In the genomic region with DNA sequence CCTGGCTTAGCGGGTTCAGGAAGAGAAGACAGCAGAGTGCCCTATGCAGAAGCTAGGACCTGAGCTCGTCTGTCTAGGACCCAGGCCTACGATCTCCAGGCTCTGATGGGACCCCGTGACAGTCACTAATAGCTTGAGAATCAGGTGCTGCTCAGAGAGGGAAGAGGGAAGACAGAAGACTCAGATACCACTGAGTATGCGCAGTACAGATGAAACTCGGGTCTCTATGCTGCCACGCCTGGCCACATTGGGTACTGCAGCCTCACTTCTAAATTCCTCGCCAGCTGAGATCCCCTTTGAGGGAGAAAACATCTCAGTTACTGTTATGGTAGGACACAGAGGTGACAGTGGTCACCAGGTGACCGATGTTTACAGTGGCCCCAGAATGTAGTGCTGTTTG, we compare ENCODE assay signal across 8 mouse cellular contexts. TPM values are rescaled to one million over a fixed set of nuclear protein-coding genes. Genes with fewer than 3 reads are reported as not detected.
DNase-seq lines count a peak whose midpoint lies in the region; ATAC-seq and TF ChIP-seq lines count a peak whose summit lies in the region.

No protein-coding gene starts in this region.

- TF ChIP-seq RAD21 in MEL (IDR thresholded peaks at IDR 0.05; ENCODE audit: low read depth, low read length): no peak

- H3K4me2 ChIP-seq in kidney, embryonic 16.5 days (replicated peaks; ENCODE audit: low read depth, low read length): no peak overlapping the region
- H3K4me2 ChIP-seq in lung, embryonic 14.5 days: no peak overlapping the region
- H3K4me2 ChIP-seq in neural tube, embryonic 15.5 days: peak overlapping the region; percentile 21

- 0 out of 2 replicates have a peak, but pooled peaks have one; percentile 33 for ATAC-seq in kidney, embryonic 16.5 days (ENCODE audit: low FRiP score, low TSS enrichment)
- peak; percentile 40; the same call in 1 of the 2 replicates for ATAC-seq in lung, embryonic 14.5 days (ENCODE audit: insufficient read depth)
- 0 out of 2 replicates have a peak, but pooled peaks have one; percentile 39 for ATAC-seq in neural tube, embryonic 15.5 days (ENCODE audit: low FRiP score)
- no peak for ATAC-seq in inflammation-experienced regulatory T-cells, adult 6 months

- H3K36me3 ChIP-seq in MEL (ENCODE audit: control insufficient read depth in 1 of 2, insufficient read depth in 2 of 2, low read length in 2 of 2): no peaks in the 10 kb centered on the region
- no peaks in the 10 kb centered on the region for H3K36me3 ChIP-seq in kidney, embryonic 16.5 days (ENCODE audit: insufficient read depth, low read length)
- H3K36me3 ChIP-seq in lung, embryonic 14.5 days (ENCODE audit: insufficient read depth): no peaks in the 10 kb centered on the region
- H3K36me3 ChIP-seq in neural tube, embryonic 15.5 days: peaks cover 15% of the 10 kb centered on the region; the same call in 1 of the 2 replicates

- TF ChIP-seq EP300 in MEL (IDR thresholded peaks at IDR 0.05; ENCODE audit: low read depth in 1 of 2, low read length in 2 of 2): no peak

- 45% methylated on average over 9 of the region's 9 CpGs for WGBS in kidney, embryonic 16.5 days
- WGBS in lung, embryonic 14.5 days: 43% methylated on average over 9 of the region's 9 CpGs
- WGBS in neural tube, embryonic 15.5 days: 44% methylated on average over 9 of the region's 9 CpGs

- intact Hi-C loops in gastrocnemius, adult 2 months (cut with DNase I): no loop called here

- no peak overlapping the region for H3K4me3 ChIP-seq in MEL (ENCODE audit: control insufficient read depth in 1 of 2, insufficient read depth in 1 of 2, low read depth in 2 of 2, low read length in 2 of 2)
- peak overlapping the region; percentile 8; the same call in 1 of the 2 replicates for H3K4me3 ChIP-seq in gastrocnemius, adult 2 months
- no peak overlapping the region for H3K4me3 ChIP-seq in kidney, embryonic 16.5 days (ENCODE audit: low read length)
- no peak overlapping the region for H3K4me3 ChIP-seq in lung, embryonic 14.5 days (ENCODE audit: low read depth, low read length)
- H3K4me3 ChIP-seq in neural tube, embryonic 15.5 days (replicated peaks): no peak overlapping the region

- no peaks in the 10 kb centered on the region for H3K4me1 ChIP-seq in MEL (ENCODE audit: control insufficient read depth in 1 of 2, insufficient read depth in 2 of 2, low read length in 2 of 2)
- H3K4me1 ChIP-seq in kidney, embryonic 16.5 days (ENCODE audit: insufficient read depth, low read length): no peaks in the 10 kb centered on the region
- H3K4me1 ChIP-seq in lung, embryonic 14.5 days (ENCODE audit: insufficient read depth): no peaks in the 10 kb centered on the region
- peaks cover 30% of the 10 kb centered on the region for H3K4me1 ChIP-seq in neural tube, embryonic 15.5 days

- TF ChIP-seq POLR2A in MEL (IDR thresholded peaks at IDR 0.05; ENCODE audit: control insufficient read depth in 1 of 2, insufficient read depth in 1 of 2, low read depth in 1 of 2, low read length in 2 of 2, poor library complexity in 1 of 2): no peak

- H3K27me3 ChIP-seq in MEL (ENCODE audit: control insufficient read depth in 1 of 2, insufficient read depth in 2 of 2, low read length in 2 of 2): no peaks in the 10 kb centered on the region
- no peaks in the 10 kb centered on the region for H3K27me3 ChIP-seq in kidney, embryonic 16.5 days (ENCODE audit: insufficient read depth, low read length)
- H3K27me3 ChIP-seq in lung, embryonic 14.5 days (ENCODE audit: insufficient read depth, low read length): no peaks in the 10 kb centered on the region
- H3K27me3 ChIP-seq in neural tube, embryonic 15.5 days (replicated peaks): no peaks in the 10 kb centered on the region

- no peaks in the 10 kb centered on the region for H3K79me2 ChIP-seq in MEL (ENCODE audit: control insufficient read depth, insufficient read depth, low read length, poor library complexity)

- peak; percentile 38 for DNase-seq in CD4-positive helper T cell, adult 2 months (ENCODE audit: low read depth, low spot score)
- DNase-seq in MEL (ENCODE audit: low read depth, low spot score): peak; percentile 23
- DNase-seq in cerebellum, postnatal 25 days: peak; percentile 73 to 80
- peak; percentile 49 for DNase-seq in gastrocnemius, adult 2 months
- DNase-seq in lung, embryonic 14.5 days: peak; percentile 82

- H3K27ac ChIP-seq in MEL (ENCODE audit: control insufficient read depth, low read depth, low read length): no peak overlapping the region
- no peak overlapping the region for H3K27ac ChIP-seq in gastrocnemius, adult 2 months
- H3K27ac ChIP-seq in kidney, embryonic 16.5 days (ENCODE audit: low read length): no peak overlapping the region
- H3K27ac ChIP-seq in lung, embryonic 14.5 days (ENCODE audit: low read depth): no peak overlapping the region
- peak overlapping the region; percentile 81 for H3K27ac ChIP-seq in neural tube, embryonic 15.5 days (replicated peaks)

- H3K9ac ChIP-seq in MEL (ENCODE audit: control insufficient read depth, low read depth, low read length, poor library complexity, severe bottlenecking): no peak overlapping the region
- H3K9ac ChIP-seq in kidney, embryonic 16.5 days (replicated peaks; ENCODE audit: low read length): no peak overlapping the region
- no peak overlapping the region for H3K9ac ChIP-seq in lung, embryonic 14.5 days
- no peak overlapping the region for H3K9ac ChIP-seq in neural tube, embryonic 15.5 days (replicated peaks)

- TF ChIP-seq CTCF in MEL (IDR thresholded peaks at IDR 0.05 in 2 of 3, conservative IDR thresholded peaks at IDR 0.05 in 1 of 3; ENCODE audit: control insufficient read depth in 1 of 3, insufficient read depth in 1 of 3, low read depth in 2 of 3, low read length in 3 of 3, poor library complexity in 1 of 3, severe bottlenecking in 1 of 3): peak; percentile 46 to 85 (median 56)
- TF ChIP-seq CTCF in gastrocnemius, adult 2 months (IDR thresholded peaks at IDR 0.05): peak; percentile 82
- peak; percentile 87 for TF ChIP-seq CTCF in lung, embryonic 14.5 days (IDR thresholded peaks at IDR 0.05; ENCODE audit: low read depth)

- H3K9me3 ChIP-seq in MEL (replicated peaks; ENCODE audit: insufficient read depth, low read length): no peaks in the 10 kb centered on the region
- no peaks in the 10 kb centered on the region for H3K9me3 ChIP-seq in kidney, embryonic 16.5 days (ENCODE audit: low read length)
- H3K9me3 ChIP-seq in lung, embryonic 14.5 days (ENCODE audit: low read depth, low read length): no peaks in the 10 kb centered on the region
- H3K9me3 ChIP-seq in neural tube, embryonic 15.5 days (replicated peaks): no peaks in the 10 kb centered on the region

TF ChIP-seq in MEL, 35 proteins besides CTCF, POLR2A, EP300 and RAD21:
- TF ChIP-seq ZNF384 (IDR thresholded peaks at IDR 0.05; ENCODE audit: low read depth, low read length) (no peak), MXI1 (IDR thresholded peaks at IDR 0.05; ENCODE audit: low read depth, low read length) (no peak), POLR2AphosphoS2 (IDR thresholded peaks at IDR 0.05; ENCODE audit: low read length) (no peak), ELF1 (IDR thresholded peaks at IDR 0.05; ENCODE audit: low read depth, low read length) (no peak), GABPA (IDR thresholded peaks at IDR 0.05; ENCODE audit: low read depth, low read length) (no peak), MYC (IDR thresholded peaks at IDR 0.05; ENCODE audit: low read depth, low read length) (no peak), MEF2A (IDR thresholded peaks at IDR 0.05; ENCODE audit: extremely low read depth, insufficient replicate concordance, low read depth, low read length, poor library complexity, severe bottlenecking) (no peak), ZKSCAN1 (IDR thresholded peaks at IDR 0.05; ENCODE audit: low read depth, low read length) (no peak), BHLHE40 (IDR thresholded peaks at IDR 0.05; ENCODE audit: borderline replicate concordance, low read depth, low read length) (no peak), MAX (IDR thresholded peaks at IDR 0.05; ENCODE audit: low read length) (no peak), GATA1 (IDR thresholded peaks at IDR 0.05; ENCODE audit: low read depth, low read length) (no peak), MAZ (IDR thresholded peaks at IDR 0.05; ENCODE audit: low read depth, low read length) (no peak), MAFK (IDR thresholded peaks at IDR 0.05; ENCODE audit: borderline replicate concordance, low read depth, low read length) (no peak), UBTF (IDR thresholded peaks at IDR 0.05; ENCODE audit: borderline replicate concordance, insufficient read depth, low read depth, low read length) (no peak), SIN3A (IDR thresholded peaks at IDR 0.05; ENCODE audit: low read length) (no peak), ETS1 (IDR thresholded peaks at IDR 0.05; ENCODE audit: low read depth, low read length) (no peak), POLR2AphosphoS5 (IDR thresholded peaks at IDR 0.05; ENCODE audit: borderline replicate concordance, low read depth, low read length) (no peak), MYB (IDR thresholded peaks at IDR 0.05; ENCODE audit: low read depth, low read length) (no peak), NRF1 (IDR thresholded peaks at IDR 0.05; ENCODE audit: insufficient read depth, low read depth, low read length, poor library complexity, severe bottlenecking) (no peak)

RNA-seq across cellular contexts. Expression of gene D430019H16Rik, which starts 22.8 kb away (rescaled TPM):
- not detected in 2 replicates for total RNA-seq in MEL (2012; rRNA removed)
- not detected for polyA plus RNA-seq in MEL (2012; ENCODE audit: insufficient read depth in 1 of 2, insufficient read length in 2 of 2, low read depth in 1 of 2, low replicate concordance in 2 of 2, missing spikeins in 1 of 2)
- total RNA-seq in gastrocnemius, adult 2 months (2021): under 1 TPM; 0.22 to 0.26 TPM
- polyA plus RNA-seq in kidney, embryonic 16.5 days (2015; fragmentation: Nextera tagmentation; extraction: Ambion mirVana): 1.3 and 1.4 TPM in 2 replicates
- 2.3 and 3.0 TPM in 2 replicates for polyA plus RNA-seq in lung, embryonic 14.5 days (2014; fragmentation: Nextera tagmentation; extraction: Ambion mirVana)
- 9.2 and 11.3 TPM in 2 replicates for polyA plus RNA-seq in neural tube, embryonic 15.5 days (2015; fragmentation: Nextera tagmentation; extraction: Ambion mirVana)
- under 1 TPM; 0.47 to 0.67 (median 0.64) TPM for polyA plus RNA-seq in inflammation-experienced regulatory T-cells, adult 6 months (2017; shearing (Covaris generic))

Comparison
In these comparisons a context has a peak if more than half of its experiments do, and no peak if none do; other contexts are left out.
1. DNase-seq: peak in every context shown above with its lines; median percentile 82 in lung, embryonic 14.5 days; 76 in cerebellum, postnatal 25 days; 49 in gastrocnemius, adult 2 months; 38 in CD4-positive helper T cell, adult 2 months; 23 in MEL.